Mouse (Mus musculus): ENCODE data around the gene Olfr774.

- no peak for TF ChIP-seq CTCF (IDR thresholded peaks at IDR 0.05; ENCODE audit: borderline replicate concordance, insufficient read depth, low read depth, low read length)
- TF ChIP-seq POLR2A (IDR thresholded peaks at IDR 0.05; ENCODE audit: borderline replicate concordance, insufficient read depth, low read length): no peak
Observed at GRCm38 (mm10) chr10:129258827-129259226, 22.8 kb downstream of the Olfr774 start, which contains the start of gene Olfr776.
